Mouse (Mus musculus) heart, postnatal 36 days (tissue): ENCODE results near the gene Krtap9-3. TPM values are rescaled to one million over a fixed set of nuclear protein-coding genes. Genes with fewer than 3 reads are reported as not detected.
"Not testable (repeated sequence)": the region's sequence is repeated elsewhere in the genome, so short reads cannot be mapped to it uniquely, and the experiment has no call there.

Source experiments
- DNase-seq, 2 experiments: peaks; one replicate each; pipeline ENCODE4 v3.0.0; 2021 to 2022
- intact Hi-C: fragments of 180-260 bp; cut with DNase I; formaldehyde crosslinking; loops from one replicate; pipeline ENCODE4 v1.15.1; 2025
- total RNA-seq, 2 experiments: library from RNA; stranded (reverse); gene quantifications; 2 replicates each; pipeline ENCODE4 v1.2.3; 2021

Gene Krtap9-3
- not detected for total RNA-seq

- intact Hi-C loops, DNase-seq: not testable (repeated sequence)
These were observed at the start of gene Krtap9-3 for GRCm38 (mm10) chr11:99597742-99598141. Krtap9-3 (minus strand) TSS chr11:99598105.

GRCm38 (mm10) chr11:99646444-99646843, 48.5 kb upstream of the Krtap9-3 start:
- intact Hi-C loops = no loop called here
- no peak for DNase-seq

GRCm38 (mm10) chr11:99644351-99644750, 46.4 kb upstream of the Krtap9-3 start:
- intact Hi-C loops = no loop called here
- no peak for DNase-seq

GRCm38 (mm10) chr11:99643635-99644139, 45.8 kb upstream of the Krtap9-3 start, which contains the start of gene Krtap4-7:
Krtap4-7 (minus strand) TSS chr11:99644089.
- intact Hi-C loops, DNase-seq: not testable (repeated sequence)

- intact Hi-C loops = no loop called here
These were observed 43.0 kb upstream of the Krtap9-3 start for GRCm38 (mm10) chr11:99640926-99641325.

GRCm38 (mm10) chr11:99637086-99637485, 39.2 kb upstream of the Krtap9-3 start:
- DNase-seq = no peak
- intact Hi-C loops = no loop called here

More at GRCm38 (mm10) chr11:99640926-99641325, 43.0 kb upstream of the Krtap9-3 start:
- no peak for DNase-seq

- intact Hi-C loops = no loop called here
- DNase-seq = no peak
These were observed 36.8 kb upstream of the Krtap9-3 start, which contains the start of gene Krtap4-2 for GRCm38 (mm10) chr11:99634653-99635134. Krtap4-2 (minus strand) TSS chr11:99635084.

- intact Hi-C loops = no loop called here
- no peak for DNase-seq
These were observed 35.4 kb upstream of the Krtap9-3 start for GRCm38 (mm10) chr11:99633293-99633692.

GRCm38 (mm10) chr11:99630890-99631289, 33.0 kb upstream of the Krtap9-3 start:
- DNase-seq = no peak
- intact Hi-C loops = no loop called here

- intact Hi-C loops = no loop called here
- no peak for DNase-seq
These were observed 30.2 kb upstream of the Krtap9-3 start, which contains the start of gene Krtap4-1 for GRCm38 (mm10) chr11:99628138-99628537. Krtap4-1 (minus strand) TSS chr11:99628238.

- no peak for DNase-seq
- intact Hi-C loops = no loop called here
These were observed 22.4 kb upstream of the Krtap9-3 start, which contains the start of gene Gm11562 for GRCm38 (mm10) chr11:99620335-99620734. Gm11562 (minus strand) TSS chr11:99620435.

GRCm38 (mm10) chr11:99614796-99615363, 17.0 kb upstream of the Krtap9-3 start, which contains the start of gene Krtap2-4:
Krtap2-4 (minus strand) TSS chr11:99614846.
- intact Hi-C loops = no loop called here
- no peak for DNase-seq

GRCm38 (mm10) chr11:99610089-99610488, 12.2 kb upstream of the Krtap9-3 start, which contains the start of gene Gm11937:
Gm11937 (minus strand) TSS chr11:99610189.
- DNase-seq, intact Hi-C loops: not testable (repeated sequence)

GRCm38 (mm10) chr11:99609126-99609525, 11.2 kb upstream of the Krtap9-3 start:
- intact Hi-C loops = no loop called here
- no peak for DNase-seq

GRCm38 (mm10) chr11:99603208-99603607, 5.3 kb upstream of the Krtap9-3 start, which contains the start of gene Gm11938:
Gm11938 (minus strand) TSS chr11:99603308.
- intact Hi-C loops, DNase-seq: not testable (repeated sequence)

- intact Hi-C loops = no loop called here
- no peak for DNase-seq
These were observed 6.9 kb downstream of the Krtap9-3 start, which contains the start of gene Krtap1-3 for GRCm38 (mm10) chr11:99590981-99591380. Krtap1-3 (minus strand) TSS chr11:99591339.

- intact Hi-C loops = no loop called here
- no peak for DNase-seq
These were observed 12.8 kb downstream of the Krtap9-3 start for GRCm38 (mm10) chr11:99585096-99585495.

- no peak for DNase-seq
- intact Hi-C loops = no loop called here
These were observed 14.6 kb downstream of the Krtap9-3 start, which contains the start of gene Krtap1-4 for GRCm38 (mm10) chr11:99583245-99583704. Krtap1-4 (minus strand) TSS chr11:99583654.

GRCm38 (mm10) chr11:99581564-99581963, 16.3 kb downstream of the Krtap9-3 start:
- DNase-seq = no peak
- intact Hi-C loops = no loop called here

- DNase-seq = no peak
- intact Hi-C loops = no loop called here
These were observed 16.9 kb downstream of the Krtap9-3 start for GRCm38 (mm10) chr11:99581051-99581450.

GRCm38 (mm10) chr11:99580636-99581035, 17.3 kb downstream of the Krtap9-3 start, which contains the start of gene Krtap1-5:
Krtap1-5 (minus strand) TSS chr11:99581016.
- intact Hi-C loops = no loop called here
- no peak for DNase-seq
